Mouse (Mus musculus) thymus, adult 2 months (tissue): Measurements from ENCODE around the gene Ube2e1.

Source experiments
- CTCF ChIP-seq: fragments of 200-500 bp; IDR thresholded peaks from 2 replicates; pipeline ENCODE4 v1.5.1; 2012; ENCODE audit warnings: mild to moderate bottlenecking, control low read depth, low read length, moderate library complexity, borderline replicate concordance; ENCODE audit not compliant: control insufficient read depth, poor library complexity, insufficient read depth; ENCODE audit errors: extremely low read depth
- POLR2A ChIP-seq: fragments of 200-500 bp; IDR thresholded peaks from 2 replicates; pipeline ENCODE4 v1.6.1; 2012; ENCODE audit warnings: mild to moderate bottlenecking, low read length, control low read depth, moderate library complexity; ENCODE audit not compliant: control insufficient read depth, poor library complexity, insufficient read depth; ENCODE audit errors: extremely low read depth

DNA sequence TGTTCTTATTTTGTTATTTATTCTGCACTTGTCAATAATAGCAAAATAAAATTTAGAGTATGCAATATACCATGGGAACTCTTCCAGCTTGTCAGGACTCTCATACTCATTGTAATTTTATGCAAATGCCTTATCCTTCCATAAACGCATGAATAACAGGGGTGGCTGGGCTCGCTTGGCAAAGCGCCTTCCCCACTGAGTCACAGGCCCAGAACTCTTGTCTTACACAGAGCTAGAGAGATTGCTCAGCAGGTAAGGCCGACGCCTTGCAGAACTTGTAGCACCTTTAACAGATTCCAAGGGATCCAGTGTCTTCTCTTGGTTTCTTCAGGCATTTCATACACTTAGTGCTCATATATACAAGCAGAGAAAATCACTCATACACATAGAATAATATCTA lies 51.3 kb downstream of the Ube2e1 start:
- no peak for TF ChIP-seq CTCF
- TF ChIP-seq POLR2A = no peak
